Mouse (Mus musculus) intestine, postnatal 0 days (tissue): ENCODE data around the gene Eif4h. TPM values are rescaled to one million over a fixed set of nuclear protein-coding genes. Genes with fewer than 3 reads are reported as not detected.

Source experiments
- ATAC-seq: fragments of 200-750 bp; cut with Nextera tagmentation; 2 replicates; pipeline ENCODE4 v1.8.0; 2017; ENCODE audit warnings: mild to moderate bottlenecking, moderate TSS enrichment, moderate library complexity
- H3K27ac ChIP-seq: fragments of 300-500 bp; sonication (generic); 2 replicates; pipeline ENCODE4 v1.5.1; 2014; ENCODE audit warnings: mild to moderate bottlenecking, low read depth, low read length, moderate library complexity
- H3K27me3 ChIP-seq: fragments of 300-500 bp; sonication (generic); replicated peaks from 2 replicates; pipeline ENCODE4 v1.6.1; 2014; ENCODE audit warnings: low read length, mixed read lengths; ENCODE audit not compliant: control insufficient read depth, insufficient read depth
- H3K36me3 ChIP-seq: fragments of 300-500 bp; sonication (generic); 2 replicates; pipeline ENCODE4 v1.6.1; 2014; ENCODE audit warnings: mild to moderate bottlenecking, moderate library complexity; ENCODE audit not compliant: control insufficient read depth, insufficient read depth
- H3K4me1 ChIP-seq: fragments of 300-500 bp; sonication (generic); replicated peaks from 2 replicates; pipeline ENCODE4 v1.6.1; 2014; ENCODE audit warnings: antibody characterized with exemption, low read length, mixed read lengths; ENCODE audit not compliant: control insufficient read depth, insufficient read depth
- H3K4me2 ChIP-seq: fragments of 300-500 bp; sonication (generic); replicated peaks from 2 replicates; pipeline ENCODE4 v1.6.1; 2014; ENCODE audit warnings: low read depth, mild to moderate bottlenecking, moderate library complexity
- H3K4me3 ChIP-seq: fragments of 300-500 bp; sonication (generic); 2 replicates; pipeline ENCODE4 v1.5.1; 2014; ENCODE audit warnings: low read depth, low read length
- H3K9ac ChIP-seq: fragments of 300-500 bp; sonication (generic); 2 replicates; pipeline ENCODE4 v1.6.1; 2014; ENCODE audit warnings: mild to moderate bottlenecking, low read depth, low read length
- H3K9me3 ChIP-seq: fragments of 300-500 bp; sonication (generic); 2 replicates; pipeline ENCODE4 v1.6.1; 2016; ENCODE audit warnings: mixed run types; ENCODE audit not compliant: control insufficient read depth
- CTCF ChIP-seq: sonication (generic); IDR thresholded peaks from 2 replicates; pipeline ENCODE4 v1.5.1; 2016; ENCODE audit warnings: low read depth, mild to moderate bottlenecking, control low read depth, antibody characterized with exemption, moderate library complexity
- WGBS: fragments of 180-500 bp; shearing (Covaris S2); extraction: QIAGEN DNeasy Blood & Tissue Kit; methylation state at CpG from one replicate; pipeline ENCODE4 v1.1.7; 2014; 5-methylcytosine and 5-hydroxymethylcytosine counted together
- polyA plus RNA-seq: library from polyadenylated mRNA; unstranded; fragments of >200 nt; fragmentation: Nextera tagmentation; extraction: Ambion mirVana; gene quantifications from 2 replicates; pipeline ENCODE4 v1.2.1, GENCODE M21; 2015

Eif4h gene
- polyA plus RNA-seq, 1 experiment from 2014 or later = 217 TPM

DNA sequence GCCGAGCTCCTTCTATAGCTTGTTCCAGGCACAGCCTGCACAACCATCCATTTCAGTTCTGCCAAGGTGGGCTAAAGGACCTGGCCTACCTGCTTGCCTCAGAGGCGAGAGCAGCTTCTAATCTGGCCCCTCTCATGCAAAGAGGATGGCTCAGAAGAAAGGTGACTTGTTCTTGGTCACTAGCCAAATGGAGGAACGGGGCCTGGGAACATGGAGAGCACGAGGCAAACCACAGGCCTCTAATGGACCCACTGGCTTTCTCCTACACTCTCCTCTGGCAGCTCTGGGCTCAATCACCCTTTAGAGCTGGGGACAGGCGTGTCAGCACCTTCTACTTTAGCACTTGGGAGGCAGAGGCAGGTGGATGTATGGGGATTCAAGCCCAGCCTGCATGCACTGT, 35.7 kb upstream of the Eif4h start:
- 75% methylated on average over 5 of the region's 5 CpGs for WGBS

DNA sequence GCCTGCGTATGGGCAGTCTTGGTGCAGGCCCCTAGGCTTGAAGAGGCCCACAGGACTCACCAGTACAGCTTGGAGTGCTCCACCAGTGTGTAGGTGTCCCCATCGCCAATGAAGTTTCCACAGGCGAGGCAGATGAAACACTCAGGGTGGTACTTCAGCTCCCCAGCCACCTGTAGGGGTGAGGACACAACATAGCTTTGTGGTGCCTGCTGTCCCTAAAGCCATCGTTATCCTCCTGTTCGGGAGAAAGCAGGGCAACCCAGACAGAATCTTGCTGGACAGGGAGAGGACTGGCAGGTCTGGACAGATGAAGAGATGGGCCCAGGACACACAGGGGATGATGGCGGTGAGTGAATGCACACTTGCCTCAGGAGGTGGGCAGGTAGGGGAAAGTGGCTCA, 33.3 kb upstream of the Eif4h start:
- Histone ChIP-seq H3K4me3 (no peak overlapping the region), H3K4me1 (0 out of 2 replicates have a peak, but pooled peaks cover 5% of the 10 kb centered on the region), H3K27ac (no peak overlapping the region), H3K27me3 (no peaks in the 10 kb centered on the region), H3K36me3 (peaks cover 4% of the 10 kb centered on the region; the same call in 1 of the 2 replicates), H3K9ac (no peak overlapping the region), H3K4me2 (no peak overlapping the region), H3K9me3 (no peaks in the 10 kb centered on the region)
- no peak for TF ChIP-seq CTCF
- ATAC-seq = no peak
- WGBS = 94% methylated on average over 6 of the region's 6 CpGs

More for the DNA sequence above, 35.7 kb upstream of the Eif4h start:
- TF ChIP-seq CTCF = no peak
- no peak overlapping the region for H3K9ac ChIP-seq
- H3K4me3 ChIP-seq = no peak overlapping the region
- H3K4me2 ChIP-seq = no peak overlapping the region
- H3K4me1 ChIP-seq = peaks cover 5% of the 10 kb centered on the region; the same call in 1 of the 2 replicates
- no peaks in the 10 kb centered on the region; the same call in 1 of the 2 replicates for H3K36me3 ChIP-seq
- ATAC-seq = no peak
- no peaks in the 10 kb centered on the region for H3K9me3 ChIP-seq
- H3K27ac ChIP-seq = no peak overlapping the region
- H3K27me3 ChIP-seq = no peaks in the 10 kb centered on the region

DNA sequence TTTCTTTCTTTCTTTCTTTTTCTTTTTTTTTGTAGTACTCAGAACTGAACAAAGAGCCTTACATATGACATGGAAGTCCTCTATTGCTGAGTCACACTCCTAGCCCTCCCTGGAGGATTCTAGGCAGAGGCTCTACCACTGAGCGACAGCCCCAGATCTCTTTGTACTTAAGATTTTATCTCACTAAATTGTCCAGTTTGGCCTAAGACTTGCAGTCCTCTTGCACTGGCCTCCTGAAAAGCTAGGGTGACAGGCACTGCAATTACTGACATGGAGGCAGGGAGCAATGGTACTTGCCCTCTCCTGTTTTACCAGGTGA, 32.9 kb upstream of the Eif4h start:
- WGBS = 87% methylated on average over 1 of the region's 1 CpGs
- H3K27ac ChIP-seq = no peak overlapping the region

DNA sequence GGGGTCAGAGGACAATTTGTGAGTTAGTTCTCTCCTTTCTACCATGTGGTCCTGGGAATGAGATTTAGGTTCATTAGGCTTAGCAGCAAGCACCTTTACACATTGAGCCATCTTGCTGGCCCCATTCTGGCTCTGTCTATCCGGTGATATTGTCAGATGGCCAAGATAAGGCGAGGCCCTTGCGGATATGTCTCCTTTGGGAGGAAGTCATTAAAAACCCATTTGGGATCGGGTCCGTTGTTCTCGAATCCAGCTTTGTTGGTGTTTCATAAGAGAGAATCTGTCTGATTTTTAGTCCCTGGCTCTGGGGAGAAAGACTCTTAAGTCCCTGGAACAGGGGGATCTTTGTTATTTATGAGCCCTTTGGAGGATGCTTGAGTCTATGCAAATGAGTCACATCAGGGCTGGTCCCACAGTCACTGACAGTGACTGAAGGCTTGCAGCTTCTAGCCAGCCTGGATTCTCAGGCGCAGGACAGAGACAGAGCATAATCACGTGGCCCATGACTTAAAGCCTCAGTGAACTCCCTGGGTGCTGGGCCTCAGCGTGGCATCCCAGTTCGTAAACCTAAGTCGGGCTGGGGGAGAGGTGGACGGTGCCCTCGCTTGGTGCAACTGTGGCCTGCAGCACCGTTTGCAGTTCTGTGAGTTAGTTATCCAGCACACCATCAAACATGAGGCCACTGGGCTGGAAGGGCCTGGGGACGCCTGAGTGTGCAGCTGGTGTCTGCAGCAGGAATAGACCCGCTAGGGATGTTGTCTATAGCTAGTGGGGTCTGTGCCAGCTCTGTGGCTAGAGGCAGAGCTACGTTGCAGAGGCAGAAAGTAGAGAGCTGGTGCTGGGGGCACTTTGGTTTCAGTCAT, 32.3 kb upstream of the Eif4h start:
- no peak for TF ChIP-seq CTCF

More for the DNA sequence above, 32.9 kb upstream of the Eif4h start:
- ATAC-seq = no peak
- Histone ChIP-seq H3K9me3 (no peaks in the 10 kb centered on the region), H3K9ac (no peak overlapping the region), H3K4me1 (0 out of 2 replicates have a peak, but pooled peaks cover 5% of the 10 kb centered on the region), H3K36me3 (peaks cover 4% of the 10 kb centered on the region; the same call in 1 of the 2 replicates), H3K4me3 (no peak overlapping the region), H3K27me3 (no peaks in the 10 kb centered on the region), H3K4me2 (no peak overlapping the region)
- TF ChIP-seq CTCF = no peak

DNA sequence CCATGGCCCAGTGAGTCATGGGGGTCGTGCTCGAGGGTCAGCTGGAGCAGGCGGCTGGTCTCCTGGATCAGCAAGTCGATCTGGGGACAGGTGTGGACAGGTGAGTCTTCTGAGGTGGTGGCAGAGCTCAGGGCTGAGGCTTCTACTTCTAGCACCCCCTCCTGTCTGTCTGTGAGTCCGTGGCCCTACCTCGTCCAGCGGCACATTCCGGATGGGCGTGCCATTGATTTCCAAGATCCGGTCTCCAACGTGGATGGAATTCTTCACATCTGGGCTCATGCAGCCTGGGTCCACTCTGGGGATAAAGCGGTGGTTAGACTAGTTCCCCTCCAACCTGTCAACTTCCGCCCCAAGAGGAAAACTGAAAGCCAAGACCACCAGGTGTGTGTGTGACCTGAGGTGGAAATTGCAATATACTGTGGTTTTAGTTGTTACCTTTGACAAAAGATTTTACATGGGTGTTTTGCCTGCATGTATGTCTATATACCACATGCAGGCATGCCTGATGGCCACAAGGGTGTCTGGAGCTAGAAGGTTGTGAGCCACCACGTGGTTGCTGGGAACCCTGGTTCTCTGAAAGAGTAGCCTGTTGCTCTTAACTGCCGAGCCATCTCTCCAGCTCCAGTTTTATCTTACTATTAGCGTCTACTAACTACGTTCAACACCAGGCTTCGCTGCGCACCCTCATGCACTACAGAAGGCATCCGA, 29.9 kb upstream of the Eif4h start:
- Histone ChIP-seq H3K27ac (no peak overlapping the region), H3K4me3 (no peak overlapping the region), H3K27me3 (no peaks in the 10 kb centered on the region), H3K36me3 (peaks cover 4% of the 10 kb centered on the region; the same call in 1 of the 2 replicates), H3K4me1 (no peaks in the 10 kb centered on the region), H3K9ac (no peak overlapping the region), H3K9me3 (no peaks in the 10 kb centered on the region), H3K4me2 (no peak overlapping the region)
- peak; percentile 26 for TF ChIP-seq CTCF
- no peak for ATAC-seq
- 82% methylated on average over 20 of the region's 20 CpGs for WGBS

More for the DNA sequence above, 32.3 kb upstream of the Eif4h start:
- 75% methylated on average over 17 of the region's 17 CpGs for WGBS
- Histone ChIP-seq H3K36me3 (peaks cover 4% of the 10 kb centered on the region; the same call in 1 of the 2 replicates), H3K4me2 (no peak overlapping the region), H3K4me3 (no peak overlapping the region), H3K9me3 (no peaks in the 10 kb centered on the region), H3K27me3 (no peaks in the 10 kb centered on the region), H3K9ac (no peak overlapping the region), H3K27ac (no peak overlapping the region), H3K4me1 (0 out of 2 replicates have a peak, but pooled peaks cover 5% of the 10 kb centered on the region)
- ATAC-seq = no peak

DNA sequence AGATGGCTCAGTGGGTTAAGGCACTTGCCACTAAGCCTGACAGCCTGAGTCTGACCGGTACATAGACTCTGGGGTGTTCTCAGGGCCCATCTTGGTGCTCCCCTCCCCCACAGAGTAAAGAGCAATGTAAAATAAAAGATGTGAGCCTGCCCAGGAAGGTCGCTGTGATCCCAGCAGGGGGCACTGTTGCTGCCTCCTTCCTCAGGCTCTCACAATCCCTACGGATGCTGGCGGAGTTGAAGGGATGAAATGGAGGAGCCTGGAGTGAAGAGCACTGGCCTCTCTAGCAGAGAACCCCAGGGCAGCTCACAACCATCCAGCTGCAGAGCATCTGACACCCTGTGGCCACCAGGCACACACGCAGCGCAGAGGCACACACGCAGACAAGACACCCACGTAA, 29.2 kb upstream of the Eif4h start:
- 51% methylated on average over 8 of the region's 8 CpGs for WGBS
- ATAC-seq = no peak
- no peaks in the 10 kb centered on the region for H3K27me3 ChIP-seq
- no peak overlapping the region for H3K27ac ChIP-seq
- no peak overlapping the region for H3K9ac ChIP-seq
- no peak overlapping the region for H3K4me3 ChIP-seq
- H3K4me2 ChIP-seq = no peak overlapping the region
- no peaks in the 10 kb centered on the region for H3K9me3 ChIP-seq
- peak; percentile 72 for TF ChIP-seq CTCF
- no peaks in the 10 kb centered on the region for H3K4me1 ChIP-seq
- peaks cover 4% of the 10 kb centered on the region; the same call in 1 of the 2 replicates for H3K36me3 ChIP-seq
